Mouse (Mus musculus) lung, adult 2 months (tissue): ENCODE results near the gene Vezf1. TPM values are rescaled to one million over a fixed set of nuclear protein-coding genes. Genes with fewer than 3 reads are reported as not detected.

Experiments used
- DNase-seq: peaks from one replicate; pipeline ENCODE4 v3.0.0; 2022
- H3K4me1 ChIP-seq: fragments of 200-500 bp; 2 replicates; pipeline ENCODE4 v1.6.1; 2011; ENCODE audit warnings: low read length; ENCODE audit not compliant: control insufficient read depth, insufficient read depth
- H3K4me3 ChIP-seq: fragments of 200-500 bp; replicated peaks from 2 replicates; pipeline ENCODE3; 2011; ENCODE audit warnings: low read depth, mild to moderate bottlenecking, control low read depth, low read length; ENCODE audit errors: extremely low read depth
- CTCF ChIP-seq: fragments of 200-500 bp; IDR thresholded peaks from 2 replicates; pipeline ENCODE4 v1.5.1; 2011; ENCODE audit warnings: mild to moderate bottlenecking, low read length, control low read depth; ENCODE audit not compliant: insufficient read depth
- POLR2A ChIP-seq: fragments of 200-500 bp; IDR thresholded peaks from 2 replicates; pipeline ENCODE4 v1.6.1; 2011; ENCODE audit warnings: low read depth, mild to moderate bottlenecking, control low read depth, low read length, borderline replicate concordance; ENCODE audit errors: extremely low read depth
- WGBS: fragments of 180-500 bp; shearing (Covaris S2); methylation state at CpG from one replicate; pipeline ENCODE4 v1.1.7; 2018; 5-methylcytosine and 5-hydroxymethylcytosine counted together
- polyA plus RNA-seq: library from polyadenylated mRNA; depleted of rRNA; stranded (reverse); fragments of >200 nt; gene quantifications from 2 replicates; pipeline ENCODE4 v1.2.3, GENCODE M21; 2012

Vezf1 gene
- polyA plus RNA-seq, 1 experiment = 26.5 TPM

DNA sequence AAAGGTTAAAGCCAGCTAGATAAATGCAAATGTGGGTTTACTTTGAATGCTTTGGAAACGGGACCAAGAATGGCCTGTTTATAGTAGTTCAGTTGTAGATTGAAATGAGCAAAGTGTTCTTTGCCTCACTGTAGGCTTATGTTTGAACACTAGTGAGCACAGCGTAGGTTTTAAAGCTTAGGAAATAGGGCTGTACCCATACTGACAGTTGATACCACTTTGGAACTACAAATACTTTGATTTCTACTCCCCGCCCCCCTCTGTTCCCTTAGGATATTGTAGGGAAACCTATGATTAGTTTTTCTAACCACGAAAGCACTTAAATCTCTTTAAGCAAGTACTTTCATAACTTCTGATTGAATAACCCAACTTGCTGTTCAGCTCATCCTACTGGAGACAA is 15.4 kb upstream of the Vezf1 start:
- TF ChIP-seq CTCF (no peak), POLR2A (no peak)
- WGBS = 75% methylated on average over 4 of the region's 4 CpGs
- H3K4me1 ChIP-seq = peaks cover 11% of the 10 kb centered on the region
- no peak for DNase-seq
- H3K4me3 ChIP-seq = no peak overlapping the region

DNA sequence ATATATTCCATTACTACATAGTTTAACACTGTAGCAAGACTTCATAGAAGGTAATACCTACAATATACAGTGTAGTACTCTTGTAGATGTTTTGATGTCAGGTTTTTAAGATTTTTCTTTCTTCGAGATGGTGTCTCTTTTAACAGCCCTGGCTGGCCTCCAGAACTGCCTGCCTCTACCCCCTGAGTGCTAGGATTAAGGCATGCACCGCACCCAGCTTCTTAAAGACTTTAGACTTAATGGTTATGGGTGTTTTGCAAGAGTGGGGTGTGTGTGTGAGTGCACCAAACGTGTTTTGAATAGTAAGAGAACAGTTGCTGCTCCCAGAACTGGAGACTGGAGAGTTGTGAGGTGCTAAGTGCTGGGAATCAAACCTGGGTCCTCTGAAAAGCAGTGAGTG is 14.3 kb upstream of the Vezf1 start:
- WGBS = 45% methylated on average over 3 of the region's 3 CpGs
- Histone ChIP-seq H3K4me1 (peaks cover 10% of the 10 kb centered on the region), H3K4me3 (no peak overlapping the region)
- DNase-seq = no peak
- TF ChIP-seq POLR2A = no peak
- no peak for TF ChIP-seq CTCF

- peak; percentile 34 for DNase-seq
- 71% methylated on average over 1 of the region's 1 CpGs for WGBS
- no peak overlapping the region for H3K4me3 ChIP-seq
- H3K4me1 ChIP-seq = peaks cover 2% of the 10 kb centered on the region; the same call in 1 of the 2 replicates
- peak; percentile 22; the same call in 1 of the 2 replicates for TF ChIP-seq CTCF
- TF ChIP-seq POLR2A = no peak
Observed at GRCm38 (mm10) chr11:88054589-88054988, 13.5 kb upstream of the Vezf1 start.

DNA sequence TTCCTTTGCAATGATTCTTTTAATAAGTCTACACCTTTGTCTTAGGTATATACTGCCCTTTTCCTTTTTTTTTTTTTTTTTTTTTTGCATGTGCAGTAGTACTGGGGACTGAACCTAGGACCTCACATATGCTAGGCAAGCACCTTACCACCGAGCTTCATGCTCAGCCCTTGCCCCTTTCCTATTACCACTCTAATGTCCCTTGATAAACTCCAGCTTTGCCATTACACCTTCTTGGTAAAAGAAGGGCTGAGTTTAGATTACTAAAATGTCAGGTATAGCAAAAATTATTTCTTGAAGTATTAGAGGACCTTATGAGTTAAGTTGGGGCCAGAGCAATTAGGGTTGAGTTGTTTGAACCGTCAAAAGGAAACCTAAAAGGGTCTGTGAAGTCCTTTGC is 12.3 kb upstream of the Vezf1 start:
- TF ChIP-seq POLR2A = no peak
- TF ChIP-seq CTCF = no peak
- Histone ChIP-seq H3K4me3 (no peak overlapping the region), H3K4me1 (no peaks in the 10 kb centered on the region; the same call in 1 of the 2 replicates)
- DNase-seq = no peak
- WGBS = 82% methylated on average over 2 of the region's 2 CpGs

GRCm38 (mm10) chr11:88057788-88058187 is 10.3 kb upstream of the Vezf1 start:
- TF ChIP-seq CTCF = no peak
- no peak for TF ChIP-seq POLR2A
- Histone ChIP-seq H3K4me3 (no peak overlapping the region), H3K4me1 (no peaks in the 10 kb centered on the region; the same call in 1 of the 2 replicates)
- no peak for DNase-seq
- 73% methylated on average over 2 of the region's 2 CpGs for WGBS

DNA sequence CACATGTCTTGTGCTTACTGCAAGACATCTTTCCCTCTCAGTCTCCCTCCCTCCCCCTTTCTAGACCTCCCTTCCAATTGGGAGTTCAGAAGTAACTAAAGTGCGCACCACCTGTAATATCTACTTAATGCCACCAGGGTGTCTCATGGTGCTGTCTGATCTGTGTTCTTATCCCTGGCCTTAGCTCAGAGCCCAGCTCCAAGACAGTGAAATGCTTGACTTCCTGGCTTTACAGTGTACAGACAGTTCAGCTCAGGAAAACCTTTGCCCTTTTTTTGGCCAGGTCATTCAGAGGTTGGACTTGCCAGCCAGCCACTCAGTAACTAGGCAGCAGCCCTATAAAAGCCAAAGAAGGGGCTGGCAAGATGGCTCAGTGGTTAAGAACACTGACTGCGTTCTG is 8.9 kb upstream of the Vezf1 start:
- Histone ChIP-seq H3K4me3 (no peak overlapping the region), H3K4me1 (no peaks in the 10 kb centered on the region)
- TF ChIP-seq POLR2A = no peak
- peak; percentile 59 for TF ChIP-seq CTCF
- WGBS = 50% methylated on average over 2 of the region's 2 CpGs
- no peak for DNase-seq

DNA sequence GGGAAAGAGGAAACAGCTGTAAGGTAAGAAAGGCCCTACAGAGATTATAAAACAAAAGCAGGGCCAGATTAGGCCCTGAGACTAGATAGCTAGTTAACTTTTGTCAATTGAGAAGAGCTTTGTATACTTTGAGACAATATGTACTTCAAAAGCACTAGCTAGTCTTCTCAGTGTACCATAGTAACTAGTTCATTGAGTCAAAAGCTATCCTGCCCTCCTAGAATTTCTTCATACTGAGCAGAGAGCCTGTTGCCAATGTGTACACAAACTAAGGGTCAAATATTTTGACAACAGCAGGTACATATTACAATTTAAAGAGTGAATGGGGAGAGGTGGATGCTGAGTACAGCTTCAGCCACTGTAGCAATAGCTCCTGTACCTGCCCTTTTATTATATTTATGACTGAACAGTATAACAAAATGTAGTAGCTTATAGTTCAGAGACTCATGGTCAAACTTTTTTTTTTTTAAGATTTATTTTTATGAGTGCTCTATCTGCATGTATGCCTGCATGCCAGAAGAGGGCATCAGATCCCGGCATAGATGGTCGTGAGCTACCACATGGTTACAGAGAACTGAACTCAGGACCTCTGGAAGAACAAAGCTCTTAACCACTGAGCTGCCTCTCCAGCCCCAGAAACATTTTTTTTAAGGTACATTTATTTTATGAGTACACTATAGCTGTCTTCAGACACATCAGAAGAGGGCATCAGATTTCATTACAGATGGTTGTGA is 6.0 kb upstream of the Vezf1 start:
- no peak overlapping the region for H3K4me3 ChIP-seq
- TF ChIP-seq CTCF (peak; percentile 36; the same call in 1 of the 2 replicates), POLR2A (no peak)
- 48% methylated on average over 2 of the region's 2 CpGs for WGBS
- DNase-seq = no peak
- peaks cover under 1% of the 10 kb centered on the region for H3K4me1 ChIP-seq

DNA sequence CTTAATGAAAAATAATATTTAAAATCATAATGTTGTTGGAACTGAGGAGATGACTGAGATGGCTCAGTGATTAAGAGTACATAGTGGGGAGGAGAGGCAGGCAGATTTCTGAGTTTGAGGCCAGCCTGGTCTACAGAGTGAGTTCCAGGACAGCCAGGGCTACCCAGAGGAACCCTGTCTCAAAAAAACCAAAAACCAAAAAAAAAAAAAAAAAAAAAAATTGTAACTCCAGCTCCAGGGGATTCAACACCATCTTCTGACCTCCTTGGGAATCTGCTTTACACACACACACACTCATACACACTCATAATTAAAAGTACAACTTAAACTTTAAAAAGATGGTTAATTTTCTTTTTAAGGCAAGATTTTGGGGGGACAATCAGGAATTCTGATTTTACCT is 2.3 kb upstream of the Vezf1 start:
- DNase-seq = no peak
- no peak overlapping the region for H3K4me3 ChIP-seq
- TF ChIP-seq POLR2A (no peak), CTCF (no peak)
- H3K4me1 ChIP-seq = peaks cover 11% of the 10 kb centered on the region

- H3K4me1 ChIP-seq = peaks cover 21% of the 10 kb centered on the region
- peak overlapping the region; percentile 82 for H3K4me3 ChIP-seq
- TF ChIP-seq CTCF = no peak
- TF ChIP-seq POLR2A = no peak
- 3% methylated on average over 8 of the region's 8 CpGs for WGBS
- DNase-seq = no peak
Observed at GRCm38 (mm10) chr11:88067191-88067585, 891 bp upstream of the Vezf1 start.
